Mouse (Mus musculus) hindbrain, embryonic 11.5 days (tissue): Measurements from ENCODE around the gene Galnt11. TPM values are rescaled to one million over a fixed set of nuclear protein-coding genes. Genes with fewer than 3 reads are reported as not detected.

Experiments
- ATAC-seq: fragments of 200-750 bp; cut with Nextera tagmentation; 2 replicates; pipeline ENCODE4 v1.8.0; 2017; ENCODE audit warnings: mild to moderate bottlenecking, moderate TSS enrichment, moderate library complexity; ENCODE audit not compliant: low FRiP score
- DNase-seq: peaks from one replicate; pipeline ENCODE4 v3.0.0-alpha.2; 2015; ENCODE audit warnings: low spot score
- H3K27ac ChIP-seq: fragments of 300-500 bp; sonication (generic); 2 replicates; pipeline ENCODE4 v1.5.1; 2014; ENCODE audit warnings: mild to moderate bottlenecking, low read depth, low read length
- H3K27me3 ChIP-seq: fragments of 300-500 bp; sonication (generic); 2 replicates; pipeline ENCODE4 v1.6.1; 2014; ENCODE audit warnings: mild to moderate bottlenecking, low read length, moderate library complexity, mixed read lengths; ENCODE audit not compliant: control insufficient read depth, insufficient read depth
- H3K36me3 ChIP-seq: fragments of 300-500 bp; sonication (generic); 2 replicates; pipeline ENCODE4 v1.6.1; 2014; ENCODE audit warnings: mild to moderate bottlenecking, low read length, moderate library complexity, mixed read lengths; ENCODE audit not compliant: control insufficient read depth, insufficient read depth
- H3K4me1 ChIP-seq: fragments of 300-500 bp; sonication (generic); replicated peaks from 2 replicates; pipeline ENCODE4 v1.6.1; 2014; ENCODE audit warnings: low read length, mixed read lengths; ENCODE audit not compliant: control insufficient read depth, insufficient read depth
- H3K4me2 ChIP-seq: fragments of 300-500 bp; sonication (generic); replicated peaks from 2 replicates; pipeline ENCODE4 v1.6.1; 2014; ENCODE audit warnings: mild to moderate bottlenecking, low read depth, low read length
- H3K4me3 ChIP-seq: fragments of 300-500 bp; sonication (generic); 2 replicates; pipeline ENCODE4 v1.5.1; 2014; ENCODE audit warnings: low read depth, low read length
- H3K9ac ChIP-seq: fragments of 300-500 bp; sonication (generic); 2 replicates; pipeline ENCODE4 v1.6.1; 2014; ENCODE audit warnings: low read depth, low read length
- H3K9me3 ChIP-seq: fragments of 300-500 bp; sonication (generic); 2 replicates; pipeline ENCODE4 v1.6.1; 2016; ENCODE audit warnings: low read length; ENCODE audit not compliant: control insufficient read depth
- WGBS: fragments of 180-500 bp; shearing (Covaris S2); extraction: QIAGEN DNeasy Blood & Tissue Kit; methylation state at CpG from one replicate; pipeline ENCODE4 v1.1.7; 2014; 5-methylcytosine and 5-hydroxymethylcytosine counted together
- polyA plus RNA-seq: library from polyadenylated mRNA; unstranded; fragments of >200 nt; fragmentation: Nextera tagmentation; extraction: Ambion mirVana; gene quantifications from 2 replicates; pipeline ENCODE4 v1.2.1, GENCODE M21; 2014

The Galnt11 gene
- polyA plus RNA-seq, 1 experiment from 2014 or later, result 44.9 TPM

DNA sequence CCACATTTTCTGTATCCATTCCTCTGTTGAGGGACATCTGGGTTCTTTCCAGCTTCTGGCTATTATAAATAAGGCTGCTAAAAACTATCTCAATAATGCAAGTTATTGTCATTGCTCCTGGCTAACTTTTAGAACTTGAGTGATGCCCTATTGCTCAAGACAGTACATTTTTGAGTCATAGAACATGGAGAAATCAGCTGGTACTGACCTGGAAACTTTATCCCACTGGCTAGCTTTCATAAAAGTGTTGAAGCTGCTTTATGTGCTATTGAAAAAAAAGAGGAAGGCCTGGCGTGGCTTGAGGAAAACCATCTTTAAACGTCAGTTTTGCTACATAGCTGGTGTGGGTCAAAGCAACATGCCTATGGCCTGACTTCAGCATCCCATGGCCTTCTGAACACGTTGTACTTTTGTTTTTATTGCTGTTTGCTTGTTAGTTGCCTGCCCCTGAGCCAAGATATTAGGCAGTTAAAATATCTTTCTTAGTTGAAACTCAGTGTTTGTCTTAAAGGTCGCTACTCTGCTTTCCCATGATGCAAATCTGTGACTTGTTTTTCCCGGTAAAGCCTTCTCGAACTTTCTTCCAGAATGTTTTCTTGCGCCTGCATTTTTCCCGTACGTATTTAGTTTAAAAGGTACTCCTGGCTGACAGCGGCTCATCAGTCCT is 24.2 kb downstream of the Galnt11 start:
- Histone ChIP-seq H3K9me3 (no peaks in the 10 kb centered on the region), H3K4me1 (no peaks in the 10 kb centered on the region), H3K4me2 (no peak overlapping the region), H3K9ac (no peak overlapping the region), H3K4me3 (no peak overlapping the region), H3K27ac (no peak overlapping the region), H3K36me3 (no peaks in the 10 kb centered on the region), H3K27me3 (no peaks in the 10 kb centered on the region)
- ATAC-seq (no peak), DNase-seq (no peak)
- WGBS, result 90% methylated on average over 10 of the region's 10 CpGs

DNA sequence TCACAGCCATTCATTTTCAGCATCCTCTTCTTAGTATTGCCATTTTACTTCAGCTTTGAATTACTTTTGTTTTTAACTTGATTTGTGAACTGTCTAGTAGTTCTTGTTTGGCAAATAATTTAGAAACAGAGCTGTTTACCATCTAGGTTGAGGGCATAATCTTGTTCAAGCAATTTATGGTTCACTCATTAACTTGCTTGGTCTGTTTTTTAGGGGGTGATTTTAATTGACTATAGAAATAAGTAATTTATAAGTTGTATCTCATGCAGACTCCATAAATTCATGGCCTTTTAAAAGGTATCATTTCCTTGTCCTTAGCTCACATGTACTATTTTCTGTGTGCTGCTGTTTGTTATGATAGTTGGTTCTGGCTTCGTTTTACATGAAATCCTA is 24.8 kb downstream of the Galnt11 start:
- Histone ChIP-seq H3K4me2 (no peak overlapping the region), H3K36me3 (no peaks in the 10 kb centered on the region), H3K27ac (no peak overlapping the region), H3K4me1 (no peaks in the 10 kb centered on the region), H3K27me3 (no peaks in the 10 kb centered on the region), H3K4me3 (no peak overlapping the region), H3K9ac (no peak overlapping the region), H3K9me3 (no peaks in the 10 kb centered on the region)
- no peak for DNase-seq
- WGBS, result 84% methylated on average over 1 of the region's 1 CpGs
- ATAC-seq, result no peak

DNA sequence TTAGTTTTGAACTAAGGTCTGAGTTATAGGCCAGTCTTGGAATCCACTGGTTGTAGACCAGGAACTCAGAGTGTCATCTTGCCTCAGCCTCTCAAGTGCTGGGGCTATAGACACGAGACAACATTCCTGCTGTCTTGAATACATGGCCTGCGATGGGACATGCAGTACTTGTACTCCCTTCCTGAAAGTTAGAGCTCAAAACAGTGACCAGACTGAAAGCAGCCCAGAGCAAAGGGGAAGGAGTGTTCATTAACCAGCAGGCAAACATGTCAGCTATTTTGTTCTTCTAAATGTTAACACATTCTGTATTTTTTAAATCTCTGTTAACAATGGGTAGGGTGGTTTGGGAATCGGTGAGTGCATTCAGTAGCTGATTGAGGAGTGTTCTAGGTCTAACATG is 25.3 kb downstream of the Galnt11 start:
- Histone ChIP-seq H3K36me3 (no peaks in the 10 kb centered on the region), H3K9ac (no peak overlapping the region), H3K27me3 (no peaks in the 10 kb centered on the region), H3K4me3 (no peak overlapping the region), H3K4me2 (no peak overlapping the region), H3K27ac (no peak overlapping the region), H3K4me1 (no peaks in the 10 kb centered on the region), H3K9me3 (no peaks in the 10 kb centered on the region)
- WGBS, result 75% methylated on average over 3 of the region's 3 CpGs
- DNase-seq (no peak), ATAC-seq (no peak)

DNA sequence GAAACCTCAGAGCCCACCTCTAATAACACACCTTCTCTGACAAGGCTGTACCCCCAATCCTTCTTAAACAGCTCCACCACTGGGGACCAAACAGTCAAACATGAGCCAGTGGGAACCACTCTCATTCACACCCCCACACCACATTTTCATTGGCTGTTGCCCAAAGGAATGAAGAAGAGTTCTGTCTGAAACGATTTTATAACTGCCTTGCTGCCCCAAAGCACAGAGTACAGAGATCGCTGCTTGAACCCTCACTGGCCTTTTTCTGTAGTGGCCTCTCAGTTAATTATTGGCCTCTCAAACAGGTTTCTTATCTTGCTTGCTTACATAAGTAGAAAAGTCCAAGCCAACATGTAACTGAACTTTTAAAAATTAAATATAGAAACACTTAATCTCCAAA is 30.7 kb downstream of the Galnt11 start:
- DNase-seq (no peak), ATAC-seq (no peak)
- Histone ChIP-seq H3K4me1 (no peaks in the 10 kb centered on the region), H3K9ac (no peak overlapping the region), H3K4me3 (no peak overlapping the region), H3K27me3 (no peaks in the 10 kb centered on the region), H3K27ac (no peak overlapping the region), H3K9me3 (no peaks in the 10 kb centered on the region), H3K4me2 (no peak overlapping the region), H3K36me3 (no peaks in the 10 kb centered on the region)
- 86% methylated on average over 2 of the region's 2 CpGs for WGBS

DNA sequence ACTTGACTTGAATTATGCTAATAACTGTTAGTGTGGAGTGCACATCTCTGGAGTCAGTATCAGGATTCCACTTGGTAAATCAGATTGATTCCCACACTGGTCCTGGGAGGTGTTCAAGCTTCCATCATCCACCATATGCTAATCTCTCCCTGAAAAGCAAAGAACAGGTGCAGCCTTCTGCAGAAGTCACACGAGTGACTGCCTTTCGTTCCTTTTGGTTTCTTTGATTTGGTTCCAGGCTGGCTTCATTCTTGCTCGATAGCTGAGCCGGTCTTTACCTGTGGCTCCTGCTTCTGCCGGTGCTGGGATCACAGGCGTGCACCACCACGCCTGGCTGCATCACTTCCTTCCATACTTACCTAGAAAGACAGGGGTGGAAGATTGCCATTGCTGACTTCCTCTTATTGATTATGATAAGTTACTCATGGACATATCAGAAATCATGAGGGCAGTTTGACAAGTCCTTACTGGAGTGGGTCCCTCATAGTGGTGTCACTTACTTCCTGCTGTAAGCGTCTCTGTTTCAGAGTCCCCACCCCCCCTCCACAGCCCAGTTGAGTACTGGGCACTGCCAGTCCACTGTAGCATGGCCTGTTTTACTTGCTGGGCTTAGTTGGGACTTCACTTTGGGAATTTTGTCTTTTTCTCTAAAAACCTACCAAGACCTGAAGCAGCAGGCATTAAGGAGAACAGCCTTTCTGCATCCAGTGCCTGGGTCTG is 31.3 kb downstream of the Galnt11 start:
- WGBS, result 94% methylated on average over 8 of the region's 8 CpGs
- ATAC-seq, result no peak
- DNase-seq, result no peak
- Histone ChIP-seq H3K9ac (no peak overlapping the region), H3K4me2 (no peak overlapping the region), H3K27ac (no peak overlapping the region), H3K4me3 (no peak overlapping the region), H3K4me1 (no peaks in the 10 kb centered on the region), H3K9me3 (no peaks in the 10 kb centered on the region), H3K36me3 (no peaks in the 10 kb centered on the region), H3K27me3 (no peaks in the 10 kb centered on the region)

DNA sequence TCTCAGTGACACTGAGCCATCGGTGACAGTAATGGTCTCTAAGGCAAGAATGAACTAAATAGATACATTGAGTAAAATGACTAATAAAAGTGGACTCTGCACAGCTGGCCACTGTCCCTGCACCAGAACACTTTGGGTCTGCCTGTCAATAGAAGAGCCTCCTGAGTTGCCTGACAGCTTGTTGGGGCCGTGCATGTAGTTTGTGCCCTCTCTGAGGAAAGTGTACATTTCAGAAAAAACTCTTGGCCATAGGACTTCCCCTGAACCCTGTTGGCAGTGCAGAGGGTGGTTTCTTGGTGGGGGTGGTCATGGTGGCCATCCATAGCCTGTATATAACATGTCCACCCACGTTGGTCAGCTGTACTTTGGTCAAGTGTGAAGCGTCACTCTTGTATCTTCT is 32.8 kb downstream of the Galnt11 start:
- no peak overlapping the region for H3K27ac ChIP-seq
- H3K4me2 ChIP-seq, result no peak overlapping the region
- no peak overlapping the region for H3K4me3 ChIP-seq
- ATAC-seq (no peak), DNase-seq (no peak)
- 97% methylated on average over 4 of the region's 4 CpGs for WGBS
- no peaks in the 10 kb centered on the region for H3K4me1 ChIP-seq
- H3K36me3 ChIP-seq, result no peaks in the 10 kb centered on the region
- no peaks in the 10 kb centered on the region for H3K27me3 ChIP-seq
- no peaks in the 10 kb centered on the region for H3K9me3 ChIP-seq
- no peak overlapping the region for H3K9ac ChIP-seq

DNA sequence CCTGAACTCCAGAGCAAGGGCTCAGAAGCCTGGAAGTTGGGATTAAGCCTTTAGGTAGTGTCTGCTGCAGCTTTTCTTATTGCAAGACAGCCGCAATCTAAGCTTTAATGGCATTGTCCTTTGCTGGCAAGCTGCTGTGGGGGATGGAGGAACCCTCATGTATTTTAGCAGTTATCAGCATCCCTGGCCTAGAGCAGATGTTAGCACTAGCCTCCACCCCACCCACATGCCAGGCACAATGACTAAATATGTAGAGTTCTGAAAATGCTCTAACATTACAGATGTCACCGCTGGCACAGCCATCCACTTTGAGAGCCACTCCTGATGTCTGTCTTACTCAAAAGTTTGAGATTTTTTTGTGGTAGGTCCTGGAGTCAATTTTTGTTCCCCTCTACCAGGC is 35.0 kb downstream of the Galnt11 start:
- Histone ChIP-seq H3K27me3 (no peaks in the 10 kb centered on the region), H3K4me1 (no peaks in the 10 kb centered on the region), H3K9ac (no peak overlapping the region), H3K36me3 (no peaks in the 10 kb centered on the region), H3K4me2 (no peak overlapping the region), H3K4me3 (no peak overlapping the region), H3K9me3 (no peaks in the 10 kb centered on the region), H3K27ac (no peak overlapping the region)
- no peak for DNase-seq
- 81% methylated on average over 2 of the region's 2 CpGs for WGBS
- ATAC-seq, result no peak

DNA sequence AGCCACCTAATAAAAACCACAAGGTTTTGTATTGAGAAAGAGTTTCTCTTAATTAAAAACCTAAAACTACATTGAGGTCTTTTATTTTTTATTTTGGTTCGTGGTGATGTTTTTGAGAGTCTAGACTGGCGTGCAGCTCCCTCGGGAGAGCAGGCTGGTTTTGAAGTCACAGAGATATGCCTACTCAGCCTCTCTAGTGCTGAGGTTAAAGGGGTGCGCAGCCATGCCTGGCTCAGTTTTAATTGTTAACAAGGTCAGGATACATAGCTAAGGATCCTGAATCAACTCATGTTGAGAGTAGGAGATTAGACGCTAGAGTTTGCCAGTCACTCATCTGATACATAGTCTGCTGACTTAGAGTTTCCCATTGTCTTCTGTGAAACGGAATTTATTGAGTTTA is 39.7 kb downstream of the Galnt11 start:
- Histone ChIP-seq H3K27me3 (no peaks in the 10 kb centered on the region), H3K27ac (no peak overlapping the region), H3K36me3 (no peaks in the 10 kb centered on the region), H3K9me3 (no peaks in the 10 kb centered on the region), H3K4me1 (no peaks in the 10 kb centered on the region), H3K9ac (no peak overlapping the region), H3K4me2 (no peak overlapping the region), H3K4me3 (no peak overlapping the region)
- DNase-seq (no peak), ATAC-seq (no peak)
- WGBS, result 85% methylated on average over 6 of the region's 6 CpGs

DNA sequence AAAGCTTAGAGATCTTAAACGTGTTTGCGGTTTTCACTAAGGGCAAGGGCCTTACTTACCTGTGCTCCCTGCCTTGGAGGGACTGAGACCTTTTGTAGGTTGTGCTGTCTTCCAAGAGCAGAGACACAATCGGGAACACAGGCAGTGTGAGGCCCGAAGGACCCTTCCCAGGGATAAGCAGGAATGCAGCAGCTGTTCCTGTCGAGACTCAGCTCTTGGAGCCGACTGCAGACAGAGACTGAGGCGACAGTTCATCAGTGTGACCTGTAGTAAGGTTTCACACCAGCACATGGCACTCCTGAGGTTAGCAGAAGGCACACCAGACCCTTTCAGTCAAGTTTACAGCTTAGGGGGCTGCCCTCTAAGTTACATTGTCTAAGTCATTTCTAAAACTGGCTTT is 40.6 kb downstream of the Galnt11 start:
- DNase-seq (no peak), ATAC-seq (no peak)
- H3K4me2 ChIP-seq, result no peak overlapping the region
- H3K9ac ChIP-seq, result no peak overlapping the region
- no peaks in the 10 kb centered on the region for H3K27me3 ChIP-seq
- 84% methylated on average over 7 of the region's 7 CpGs for WGBS
- H3K4me3 ChIP-seq, result no peak overlapping the region
- no peaks in the 10 kb centered on the region for H3K4me1 ChIP-seq
- no peak overlapping the region for H3K27ac ChIP-seq
- H3K9me3 ChIP-seq, result no peaks in the 10 kb centered on the region
- no peaks in the 10 kb centered on the region for H3K36me3 ChIP-seq
